8 mouse cellular contexts compared by ENCODE assay signal in genomic region chr6:42860222-42860819, GRCm38 (mm10). TPM values are rescaled to one million over a fixed set of nuclear protein-coding genes. Genes with fewer than 3 reads are reported as not detected.
DNase-seq lines count a peak whose midpoint lies in the region; ATAC-seq lines count a peak whose summit lies in the region.

No protein-coding gene starts in this region.

- H3K9me3 ChIP-seq in hindbrain, embryonic 16.5 days (ENCODE audit: control insufficient read depth, low read length), result no peaks in the 10 kb centered on the region

- no peak overlapping the region for H3K9ac ChIP-seq in hindbrain, embryonic 16.5 days (ENCODE audit: low read depth, low read length)

- 14% methylated on average over 4 of the region's 4 CpGs for WGBS in hindbrain, embryonic 16.5 days

- peak; percentile 23 for DNase-seq in adrenal gland, postnatal 14 days
- DNase-seq in adrenal gland, postnatal 4 days (ENCODE audit: low spot score in 2 of 2), result no peak
- peak; percentile 22 for DNase-seq in ovary, postnatal 14 days (ENCODE audit: low spot score)
- DNase-seq in ovary, adult 18-20 months (ENCODE audit: low spot score), result no peak
- DNase-seq in embryo, embryonic 10 days (ENCODE audit: low spot score), result peak; percentile 75

- no peak overlapping the region for H3K27ac ChIP-seq in hindbrain, embryonic 16.5 days (ENCODE audit: low read depth, low read length)

- H3K36me3 ChIP-seq in hindbrain, embryonic 16.5 days (ENCODE audit: control insufficient read depth, insufficient read depth, low read length), result no peaks in the 10 kb centered on the region

- no peaks in the 10 kb centered on the region for H3K4me1 ChIP-seq in hindbrain, embryonic 16.5 days (ENCODE audit: control insufficient read depth, insufficient read depth, low read depth, low read length)

- no peaks in the 10 kb centered on the region for H3K27me3 ChIP-seq in hindbrain, embryonic 16.5 days (replicated peaks; ENCODE audit: control insufficient read depth, insufficient read depth, low read length)

- no peak overlapping the region for H3K4me2 ChIP-seq in hindbrain, embryonic 16.5 days (ENCODE audit: low read length)

- H3K4me3 ChIP-seq in hindbrain, embryonic 16.5 days (ENCODE audit: low read length), result no peak overlapping the region

- ATAC-seq in hindbrain, embryonic 16.5 days, result peak; percentile 68; the same call in 1 of the 2 replicates
- peak; percentile 77 for ATAC-seq in megakaryocyte progenitor cell, adult 5-6 weeks (replicated peaks; ENCODE audit: poor library complexity)
- ATAC-seq in erythroblast, adult 5-6 weeks (replicated peaks; ENCODE audit: low FRiP score, poor library complexity, severe bottlenecking), result no peak

RNA-seq across cellular contexts. Expression of gene Olfr449, which starts 26.1 kb away (rescaled TPM):
- total RNA-seq in adrenal gland, postnatal 14 days (2021), result not detected in 2 replicates
- total RNA-seq in adrenal gland, postnatal 4 days (2021), result not detected
- polyA plus RNA-seq in hindbrain, embryonic 16.5 days (2015; fragmentation: Nextera tagmentation; extraction: Ambion mirVana), result not detected in 2 replicates
- not detected in 2 replicates for total RNA-seq in megakaryocyte progenitor cell, adult 5-6 weeks (2015)
- not detected in 2 replicates for total RNA-seq in megakaryocyte progenitor cell, adult 5-6 weeks (2017)
- total RNA-seq in erythroblast, adult 5-6 weeks (2015; ENCODE audit: low replicate concordance), result not detected in 2 replicates
- total RNA-seq in erythroblast, adult 5-6 weeks (2017; ENCODE audit: low replicate concordance), result not detected in 2 replicates

RNA-seq across cellular contexts. Expression of gene Olfr448, which starts 29.9 kb away (rescaled TPM):
- not detected in 2 replicates for total RNA-seq in adrenal gland, postnatal 14 days (2021)
- total RNA-seq in adrenal gland, postnatal 4 days (2021), result not detected
- polyA plus RNA-seq in hindbrain, embryonic 16.5 days (2015; fragmentation: Nextera tagmentation; extraction: Ambion mirVana), result not detected in 2 replicates
- not detected in 2 replicates for total RNA-seq in megakaryocyte progenitor cell, adult 5-6 weeks (2015)
- not detected in 2 replicates for total RNA-seq in megakaryocyte progenitor cell, adult 5-6 weeks (2017)
- total RNA-seq in erythroblast, adult 5-6 weeks (2015; ENCODE audit: low replicate concordance), result 0.58 TPM in 1 of 2 replicates, not detected in the other
- not detected in 2 replicates for total RNA-seq in erythroblast, adult 5-6 weeks (2017; ENCODE audit: low replicate concordance)

RNA-seq across cellular contexts. Expression of gene Olfr447, which starts 48.4 kb away (rescaled TPM):
- not detected in 2 replicates for total RNA-seq in adrenal gland, postnatal 14 days (2021)
- total RNA-seq in adrenal gland, postnatal 4 days (2021), result not detected
- polyA plus RNA-seq in hindbrain, embryonic 16.5 days (2015; fragmentation: Nextera tagmentation; extraction: Ambion mirVana), result not detected in 2 replicates
- not detected in 2 replicates for total RNA-seq in megakaryocyte progenitor cell, adult 5-6 weeks (2015)
- not detected in 2 replicates for total RNA-seq in megakaryocyte progenitor cell, adult 5-6 weeks (2017)
- total RNA-seq in erythroblast, adult 5-6 weeks (2015; ENCODE audit: low replicate concordance), result not detected in 2 replicates
- total RNA-seq in erythroblast, adult 5-6 weeks (2017; ENCODE audit: low replicate concordance), result not detected in 2 replicates

RNA-seq across cellular contexts. Expression of gene Olfr450, which starts 48.6 kb away (rescaled TPM):
- not detected in 2 replicates for total RNA-seq in adrenal gland, postnatal 14 days (2021)
- total RNA-seq in adrenal gland, postnatal 4 days (2021), result not detected
- polyA plus RNA-seq in hindbrain, embryonic 16.5 days (2015; fragmentation: Nextera tagmentation; extraction: Ambion mirVana), result not detected in 2 replicates
- not detected in 2 replicates for total RNA-seq in megakaryocyte progenitor cell, adult 5-6 weeks (2015)
- not detected in 2 replicates for total RNA-seq in megakaryocyte progenitor cell, adult 5-6 weeks (2017)
- not detected in 2 replicates for total RNA-seq in erythroblast, adult 5-6 weeks (2015; ENCODE audit: low replicate concordance)
- not detected in 2 replicates for total RNA-seq in erythroblast, adult 5-6 weeks (2017; ENCODE audit: low replicate concordance)

Comparison
In these comparisons a context has a peak if more than half of its experiments do, and no peak if none do; other contexts are left out.
1. DNase-seq: peak in adrenal gland, postnatal 14 days (single experiment), ovary, postnatal 14 days (single experiment) and embryo, embryonic 10 days (single experiment); none in adrenal gland, postnatal 4 days (0 of 2) and ovary, adult 18-20 months (single experiment).